Mouse (Mus musculus) macrophage (primary cell): ENCODE results near the gene Arpc5. TPM values are rescaled to one million over a fixed set of nuclear protein-coding genes. Genes with fewer than 3 reads are reported as not detected.
A peak's percentile ranks its signal among the peaks of the same experiment; 100 is the strongest.

Experiments
- H3K27ac ChIP-seq: fragments of 350-480 bp; formaldehyde crosslinking; 2 replicates; pipeline ENCODE4 v1.9.0; 2021
- H3K36me3 ChIP-seq: fragments of 350-480 bp; formaldehyde crosslinking; 2 replicates; pipeline ENCODE4 v1.9.0; 2021; ENCODE audit errors: inconsistent target
- H3K4me3 ChIP-seq: fragments of 350-480 bp; formaldehyde crosslinking; 2 replicates; pipeline ENCODE4 v1.9.0; 2021; ENCODE audit errors: inconsistent target
- H3K79me2 ChIP-seq: fragments of 350-480 bp; formaldehyde crosslinking; 2 replicates; pipeline ENCODE4 v1.9.0; 2021; ENCODE audit errors: inconsistent target
- WGBS: methylation state at CpG from one replicate; pipeline ENCODE4 v1.1.7; 2026; ENCODE audit warnings: inconsistent platforms; ENCODE audit not compliant: missing documents; 5-methylcytosine and 5-hydroxymethylcytosine counted together
- polyA plus RNA-seq: library from polyadenylated mRNA; stranded (reverse); fragments of 250-400 nt; gene quantifications from 3 replicates; pipeline ENCODE4 v1.2.4, GENCODE M21; 2018; ENCODE audit warnings: inconsistent platforms

Gene Arpc5
- polyA plus RNA-seq, 1 experiment from 2014 or later = 492 TPM

DNA sequence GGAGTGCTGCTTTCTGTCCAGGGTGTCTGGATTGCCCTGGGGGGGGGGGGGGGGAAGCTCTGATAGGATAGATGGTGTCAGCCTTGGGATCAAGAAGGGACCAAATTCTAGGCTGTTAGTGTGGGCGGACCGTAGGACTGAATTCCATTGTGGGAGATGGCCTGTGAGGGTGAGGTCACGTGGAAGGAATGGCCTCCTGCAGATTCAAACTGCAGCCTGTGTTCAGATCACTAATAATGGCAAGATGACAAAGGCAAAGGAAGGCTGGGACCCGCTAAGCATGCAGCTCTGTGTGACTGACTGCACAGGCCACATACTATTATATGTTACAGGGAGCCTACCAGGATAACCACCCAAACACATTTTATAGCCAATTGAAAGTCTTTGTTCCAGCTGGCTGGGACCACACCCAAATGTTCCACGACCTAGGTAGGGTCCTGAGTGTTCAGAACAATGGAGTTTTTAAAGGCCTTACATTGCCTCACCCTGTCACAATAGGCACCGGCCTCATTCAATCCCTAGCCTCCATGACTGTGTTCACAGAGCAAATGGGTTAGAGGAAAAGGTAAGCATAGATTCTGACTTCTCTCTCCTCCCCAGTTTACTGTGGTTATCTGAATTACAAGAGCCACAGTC lies 27.3 kb downstream of the Arpc5 start:
- H3K4me3 ChIP-seq = no peak overlapping the region
- 93% methylated on average over 6 of the region's 6 CpGs for WGBS

DNA sequence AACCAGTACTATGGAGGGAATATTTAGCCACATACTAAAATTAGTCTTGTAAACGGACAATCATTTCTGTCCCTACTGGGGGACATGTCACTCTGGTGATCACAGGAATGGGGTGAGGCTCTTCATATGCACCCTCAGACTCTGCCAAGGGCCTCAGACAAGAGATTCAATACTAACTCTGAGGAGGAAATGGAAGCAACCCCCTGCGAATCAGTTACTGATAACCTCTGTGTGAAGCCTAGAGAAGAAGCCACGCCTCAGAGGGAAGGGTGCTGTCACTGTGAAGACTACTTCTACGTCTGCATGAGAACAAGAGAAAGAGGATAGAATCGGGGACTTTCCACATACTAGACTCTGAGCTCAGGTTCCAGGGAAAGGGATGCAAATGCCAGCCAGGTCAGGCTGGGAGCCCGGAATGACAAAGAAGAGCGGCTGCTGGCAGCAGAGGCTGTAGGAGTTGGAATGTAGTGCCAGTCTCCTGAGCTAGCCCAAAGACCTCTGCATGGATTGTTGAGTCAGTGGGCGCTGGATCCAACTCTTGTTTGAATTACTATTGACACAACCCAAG lies 29.4 kb downstream of the Arpc5 start:
- H3K27ac ChIP-seq = no peak overlapping the region
- H3K36me3 ChIP-seq = no peaks in the 10 kb centered on the region
- 86% methylated on average over 8 of the region's 8 CpGs for WGBS
- no peaks in the 10 kb centered on the region for H3K79me2 ChIP-seq
- H3K4me3 ChIP-seq = no peak overlapping the region

More for the DNA sequence above, 27.3 kb downstream of the Arpc5 start:
- no peaks in the 10 kb centered on the region for H3K36me3 ChIP-seq
- H3K27ac ChIP-seq = no peak overlapping the region
- no peaks in the 10 kb centered on the region for H3K79me2 ChIP-seq

DNA sequence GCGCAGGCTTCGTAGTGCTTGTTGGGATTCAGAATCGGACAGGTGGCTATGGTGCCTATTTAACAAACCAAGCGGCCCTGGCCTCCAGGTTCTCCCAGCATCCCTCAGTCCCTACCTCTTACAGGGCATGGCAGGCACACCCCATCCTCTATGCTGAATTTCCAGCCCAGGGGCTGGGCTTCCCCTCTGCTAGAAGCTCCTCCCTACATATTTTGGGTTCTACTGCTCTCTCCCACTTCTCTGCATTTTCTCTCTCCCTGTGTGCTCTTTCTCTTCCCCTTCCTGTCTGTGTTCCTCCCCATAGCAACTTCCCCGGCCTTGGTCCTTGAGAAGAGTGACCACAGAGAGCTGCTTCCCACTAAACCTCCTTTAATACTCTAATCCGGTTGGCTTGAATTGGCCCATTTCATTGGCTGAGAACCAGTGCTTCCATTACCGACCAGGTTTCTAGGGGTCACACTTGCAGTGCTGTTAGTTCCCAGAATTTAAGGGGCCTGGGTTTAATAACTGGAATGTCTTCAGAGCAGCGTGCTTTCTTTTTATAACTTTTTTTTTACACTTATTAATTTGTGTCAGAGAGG lies 30.4 kb downstream of the Arpc5 start:
- H3K4me3 ChIP-seq = no peak overlapping the region
- H3K79me2 ChIP-seq = no peaks in the 10 kb centered on the region
- H3K36me3 ChIP-seq = no peaks in the 10 kb centered on the region
- WGBS = 77% methylated on average over 8 of the region's 8 CpGs
- peak overlapping the region; percentile 78 for H3K27ac ChIP-seq

DNA sequence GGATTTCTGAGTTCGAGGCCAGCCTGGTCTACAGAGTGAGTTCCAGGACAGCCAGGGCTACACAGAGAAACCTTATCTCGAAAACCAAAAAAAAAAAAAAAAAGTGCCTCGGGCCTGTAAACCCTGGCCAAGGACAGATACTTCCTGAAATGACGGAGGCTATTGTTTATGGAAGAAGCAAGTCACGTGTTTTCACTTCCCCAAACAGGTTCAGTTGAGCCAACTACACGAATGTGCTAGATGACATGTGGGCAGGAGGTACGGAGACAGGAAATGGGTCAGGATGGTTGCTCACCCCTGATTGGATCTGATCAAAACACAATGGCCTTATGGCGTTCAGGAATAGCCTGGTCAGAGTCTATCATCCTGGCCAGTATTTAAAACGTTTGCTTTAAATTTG lies 31.8 kb downstream of the Arpc5 start:
- WGBS = 5% methylated on average over 8 of the region's 9 CpGs
- H3K27ac ChIP-seq = peak overlapping the region; percentile 78
- H3K79me2 ChIP-seq = no peaks in the 10 kb centered on the region
- H3K36me3 ChIP-seq = no peaks in the 10 kb centered on the region
- H3K4me3 ChIP-seq = no peak overlapping the region

DNA sequence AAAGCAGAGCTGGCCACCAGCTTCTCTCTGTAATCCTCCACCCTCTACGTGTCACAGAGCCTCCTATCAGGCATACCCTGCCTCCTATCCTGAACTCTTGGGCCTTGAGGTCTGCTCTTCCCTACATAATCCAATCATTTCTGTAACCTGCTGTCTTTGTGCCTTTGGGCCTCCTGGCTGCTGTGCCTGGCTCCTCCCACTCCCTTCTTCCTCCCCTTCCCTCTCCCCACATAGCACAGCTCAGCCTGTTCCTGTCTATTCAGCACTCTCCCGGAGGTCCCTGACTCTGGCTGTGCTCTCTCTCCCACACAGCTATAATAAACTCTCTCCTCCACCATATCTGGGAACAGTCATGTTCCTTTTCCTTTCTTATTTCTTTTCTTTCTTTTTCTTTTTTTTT lies 33.6 kb downstream of the Arpc5 start, which contains the start of gene Ncf2:
Gene Ncf2 (plus strand): TSS at position 298 of the 400 bp plus-strand sequence.
- no peaks in the 10 kb centered on the region for H3K79me2 ChIP-seq
- peak within 1 kb of the TSS; percentile 78 for H3K27ac ChIP-seq
- H3K36me3 ChIP-seq = no peaks in the 10 kb centered on the region
- 23% methylated on average over 2 of the region's 2 CpGs for WGBS
- H3K4me3 ChIP-seq = no peak within 1 kb of the TSS

DNA sequence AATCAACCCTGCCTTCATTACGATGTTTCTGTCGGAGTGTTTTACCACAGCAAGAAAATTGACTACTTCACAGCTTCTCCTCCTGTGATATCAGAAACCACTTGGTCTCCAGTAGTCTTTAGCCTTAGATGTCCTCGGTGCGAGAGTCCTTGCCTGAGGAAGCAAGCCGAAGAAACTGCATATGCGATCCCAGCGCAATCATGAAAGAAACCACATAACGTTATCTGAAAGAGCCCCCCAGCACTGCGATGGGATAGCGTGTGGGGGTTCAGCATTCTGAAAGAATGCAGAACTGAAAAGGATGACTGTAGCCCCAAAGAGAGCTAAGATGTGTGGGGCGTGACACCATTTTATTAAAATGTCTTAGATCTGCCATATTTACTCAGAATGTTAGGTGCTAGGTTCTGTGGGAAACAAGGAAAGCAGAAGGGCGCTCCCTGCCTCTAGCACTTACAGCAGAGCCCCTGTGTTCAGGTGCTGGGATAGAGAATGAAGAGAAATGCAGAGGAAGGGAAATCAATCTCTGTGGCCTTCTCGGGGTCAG lies 34.4 kb downstream of the Arpc5 start:
- WGBS = 90% methylated on average over 13 of the region's 13 CpGs
- H3K27ac ChIP-seq = peak overlapping the region; percentile 78

DNA sequence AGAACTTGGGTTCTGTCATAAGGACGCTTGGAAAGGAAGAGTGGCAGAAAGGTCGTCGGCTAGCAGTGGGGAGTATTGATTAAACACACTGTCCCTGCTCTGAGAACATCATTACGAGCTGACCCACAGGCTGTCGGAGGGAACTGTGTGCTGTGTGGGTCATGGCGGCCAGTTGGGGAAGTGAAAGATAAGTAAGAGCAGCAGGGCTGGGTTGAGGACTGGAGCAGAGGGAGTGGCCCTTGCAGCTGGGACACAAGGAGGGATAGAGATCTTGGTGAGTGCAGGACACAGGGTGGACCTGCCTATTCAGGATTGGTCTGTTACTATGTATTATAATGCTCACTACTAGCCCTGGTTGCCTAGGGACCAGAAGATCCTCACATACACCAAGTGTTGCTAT lies 38.6 kb downstream of the Arpc5 start:
- Histone ChIP-seq H3K36me3 (peaks cover 2% of the 10 kb centered on the region; the same call in 1 of the 2 replicates), H3K79me2 (peaks cover 22% of the 10 kb centered on the region), H3K27ac (no peak overlapping the region), H3K4me3 (no peak overlapping the region)
- 41% methylated on average over 6 of the region's 6 CpGs for WGBS

More for the DNA sequence above, 34.4 kb downstream of the Arpc5 start:
- H3K79me2 ChIP-seq = no peaks in the 10 kb centered on the region
- no peak overlapping the region for H3K4me3 ChIP-seq
- H3K36me3 ChIP-seq = no peaks in the 10 kb centered on the region

DNA sequence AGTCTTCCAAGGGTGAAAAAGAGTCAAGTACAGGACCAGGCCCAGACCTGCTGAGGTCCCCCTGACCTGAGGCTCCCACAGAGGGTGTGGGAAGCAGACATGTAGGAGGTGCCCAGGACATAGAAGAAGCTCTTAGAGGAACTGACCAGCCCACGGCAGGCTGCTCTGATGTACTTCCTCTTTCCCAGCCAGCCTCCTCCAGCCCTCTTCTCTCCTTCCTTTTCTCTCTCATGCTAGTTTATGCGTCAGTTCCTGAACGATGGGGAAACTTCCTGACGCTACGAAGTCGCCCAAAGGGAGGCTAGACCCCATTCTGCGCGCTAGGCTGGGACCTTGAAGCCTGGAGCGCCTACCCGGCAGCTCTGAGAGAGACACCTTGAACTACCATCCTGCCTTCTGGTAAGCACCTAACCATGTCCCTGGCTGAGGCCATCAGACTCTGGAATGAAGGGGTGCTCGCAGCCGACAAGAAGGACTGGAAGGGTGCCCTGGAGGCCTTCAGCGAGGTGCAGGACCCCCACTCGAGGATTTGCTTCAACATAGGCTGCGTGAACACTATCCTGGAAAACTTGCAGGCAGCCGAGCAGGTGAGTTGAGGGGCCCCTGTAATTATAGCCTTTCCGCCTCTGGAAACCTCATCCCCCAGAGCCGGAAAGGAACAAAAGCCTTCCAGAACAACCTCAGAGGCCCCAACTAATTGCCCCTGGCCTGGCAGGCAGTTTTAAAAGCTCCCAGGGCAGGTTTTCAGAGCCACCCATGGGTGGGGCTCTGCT lies 41.5 kb downstream of the Arpc5 start:
- H3K4me3 ChIP-seq = peak overlapping the region; percentile 92
- WGBS = 1% methylated on average over 18 of the region's 18 CpGs

DNA sequence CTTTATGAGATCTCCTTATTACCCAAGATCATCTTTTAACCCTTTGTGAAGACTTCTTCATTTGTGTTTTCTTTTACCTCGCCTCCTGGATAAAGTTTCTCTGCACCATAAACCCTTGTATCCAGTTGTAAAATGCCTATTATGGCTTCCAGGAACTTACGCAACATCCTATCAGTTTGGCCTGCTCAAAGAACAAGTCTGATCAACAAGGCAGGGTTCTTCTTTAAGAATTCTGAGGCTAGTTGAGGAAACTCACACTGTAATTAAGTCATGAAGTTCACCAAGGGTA lies 42.0 kb downstream of the Arpc5 start:
- 0% methylated on average over 2 of the region's 2 CpGs for WGBS
- peak overlapping the region; percentile 99 for H3K27ac ChIP-seq
- peaks cover 19% of the 10 kb centered on the region for H3K36me3 ChIP-seq
- H3K4me3 ChIP-seq = peak overlapping the region; percentile 92
- peaks cover 56% of the 10 kb centered on the region for H3K79me2 ChIP-seq

More for the DNA sequence above, 41.5 kb downstream of the Arpc5 start:
- Histone ChIP-seq H3K27ac (peak overlapping the region; percentile 99), H3K36me3 (peaks cover 19% of the 10 kb centered on the region), H3K79me2 (peaks cover 51% of the 10 kb centered on the region)

DNA sequence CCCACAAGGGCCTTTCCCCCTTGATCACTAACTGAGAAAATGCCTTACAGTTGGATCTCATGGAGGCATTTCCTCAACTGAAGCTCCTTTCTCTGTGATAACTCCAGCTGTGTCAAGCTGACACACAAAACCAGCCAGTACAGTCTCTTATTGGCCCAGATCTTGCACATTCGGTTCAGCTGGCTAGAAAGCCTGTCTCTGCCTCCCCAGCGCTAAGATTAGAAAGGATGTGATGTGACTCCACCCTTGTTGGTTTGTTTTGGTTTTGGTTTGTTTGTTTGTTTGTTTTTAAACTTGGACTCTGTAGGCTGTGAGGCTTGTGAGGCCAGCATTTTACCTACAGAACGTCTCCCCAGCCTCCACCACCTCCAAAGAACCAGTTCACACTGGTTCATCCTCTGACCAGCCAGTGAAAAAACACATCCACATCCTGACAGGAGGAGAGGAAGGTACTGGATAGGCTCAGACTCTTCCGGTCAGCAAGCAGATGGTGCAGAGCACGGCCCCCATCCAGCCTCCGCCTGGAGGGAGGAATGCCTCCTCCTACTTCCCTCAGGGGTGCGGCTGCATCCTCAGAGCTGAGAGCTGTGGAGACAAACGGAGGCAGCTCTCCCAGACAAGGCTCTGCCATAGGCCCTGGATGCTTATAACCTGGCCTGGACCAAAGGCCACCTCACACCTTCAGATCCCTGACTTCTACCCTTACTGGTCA lies 43.4 kb downstream of the Arpc5 start:
- peaks cover 30% of the 10 kb centered on the region for H3K36me3 ChIP-seq
- peak overlapping the region; percentile 92; the same call in 1 of the 2 replicates for H3K4me3 ChIP-seq
- H3K79me2 ChIP-seq = peaks cover 70% of the 10 kb centered on the region
- WGBS = 63% methylated on average over 8 of the region's 8 CpGs
- H3K27ac ChIP-seq = peak overlapping the region; percentile 99

DNA sequence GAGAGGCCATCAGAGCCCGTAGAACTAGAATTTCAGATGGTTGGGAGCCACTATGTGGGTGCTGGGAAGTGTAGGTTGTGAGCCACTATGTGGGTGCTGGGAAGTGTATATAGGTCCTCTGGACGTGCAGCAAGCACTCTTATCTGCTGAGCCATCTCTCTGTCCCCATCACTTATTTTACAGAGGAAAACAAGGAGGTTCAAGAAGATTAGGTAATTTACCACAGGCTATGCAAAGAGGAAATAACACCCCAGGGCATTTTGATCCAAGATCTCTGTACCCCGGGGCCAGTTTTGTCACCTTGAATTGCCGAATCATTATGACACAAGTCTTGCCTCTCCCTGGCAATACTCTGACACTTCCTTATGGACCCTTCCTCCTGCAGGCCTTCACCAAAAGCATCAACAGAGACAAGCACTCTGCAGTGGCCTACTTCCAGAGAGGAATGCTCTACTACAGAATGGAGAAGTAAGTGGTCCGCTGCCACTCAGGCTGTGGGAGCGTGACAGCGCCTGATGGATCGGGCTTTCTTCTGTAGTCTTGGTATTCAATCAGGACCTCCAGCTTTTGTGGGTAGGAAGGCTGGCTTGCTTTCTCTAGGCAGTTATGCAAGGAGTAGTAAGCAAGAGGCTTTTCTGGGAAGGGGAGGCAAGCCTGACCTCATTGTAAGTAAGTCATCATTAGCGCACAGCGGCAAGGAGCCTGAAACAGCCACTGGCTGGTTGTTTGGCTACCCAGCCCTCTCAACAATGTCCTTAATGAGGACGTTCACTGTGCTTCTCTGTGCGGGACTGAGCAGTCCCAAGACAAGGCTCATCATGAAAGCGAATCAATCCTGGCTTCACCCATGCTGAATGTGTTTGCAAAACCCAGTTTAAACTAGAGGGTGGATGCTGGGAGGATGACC lies 44.4 kb downstream of the Arpc5 start:
- 40% methylated on average over 12 of the region's 13 CpGs for WGBS
- peaks cover 40% of the 10 kb centered on the region for H3K36me3 ChIP-seq
- H3K27ac ChIP-seq = peak overlapping the region; percentile 99
- peaks cover 81% of the 10 kb centered on the region for H3K79me2 ChIP-seq
- H3K4me3 ChIP-seq = no peak overlapping the region

DNA sequence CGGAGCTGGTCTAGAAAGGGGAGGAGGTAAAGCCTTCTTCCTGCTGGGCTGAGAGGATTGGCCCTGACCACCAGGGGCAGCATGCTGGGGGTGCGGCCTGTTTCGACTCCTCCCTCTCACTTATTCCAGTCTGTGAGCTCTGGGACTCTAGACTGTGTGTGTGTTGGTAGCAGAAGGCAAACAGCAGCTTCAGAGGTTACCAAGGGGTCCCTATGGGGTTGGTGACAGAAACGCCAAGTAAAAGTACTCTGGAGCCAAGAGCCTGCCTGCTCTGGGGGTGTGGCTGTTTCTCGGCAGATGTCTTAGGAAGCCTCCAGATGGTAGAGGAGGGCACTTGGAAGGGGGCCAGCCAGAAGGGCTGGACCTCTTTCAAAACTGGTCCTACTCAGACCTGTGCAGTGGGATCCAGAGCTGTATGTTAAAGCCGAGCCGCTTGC lies 48.9 kb downstream of the Arpc5 start:
- peaks cover 100% of the 10 kb centered on the region for H3K79me2 ChIP-seq
- H3K4me3 ChIP-seq = no peak overlapping the region
- 84% methylated on average over 5 of the region's 7 CpGs for WGBS
- no peak overlapping the region for H3K27ac ChIP-seq
- H3K36me3 ChIP-seq = peaks cover 79% of the 10 kb centered on the region

DNA sequence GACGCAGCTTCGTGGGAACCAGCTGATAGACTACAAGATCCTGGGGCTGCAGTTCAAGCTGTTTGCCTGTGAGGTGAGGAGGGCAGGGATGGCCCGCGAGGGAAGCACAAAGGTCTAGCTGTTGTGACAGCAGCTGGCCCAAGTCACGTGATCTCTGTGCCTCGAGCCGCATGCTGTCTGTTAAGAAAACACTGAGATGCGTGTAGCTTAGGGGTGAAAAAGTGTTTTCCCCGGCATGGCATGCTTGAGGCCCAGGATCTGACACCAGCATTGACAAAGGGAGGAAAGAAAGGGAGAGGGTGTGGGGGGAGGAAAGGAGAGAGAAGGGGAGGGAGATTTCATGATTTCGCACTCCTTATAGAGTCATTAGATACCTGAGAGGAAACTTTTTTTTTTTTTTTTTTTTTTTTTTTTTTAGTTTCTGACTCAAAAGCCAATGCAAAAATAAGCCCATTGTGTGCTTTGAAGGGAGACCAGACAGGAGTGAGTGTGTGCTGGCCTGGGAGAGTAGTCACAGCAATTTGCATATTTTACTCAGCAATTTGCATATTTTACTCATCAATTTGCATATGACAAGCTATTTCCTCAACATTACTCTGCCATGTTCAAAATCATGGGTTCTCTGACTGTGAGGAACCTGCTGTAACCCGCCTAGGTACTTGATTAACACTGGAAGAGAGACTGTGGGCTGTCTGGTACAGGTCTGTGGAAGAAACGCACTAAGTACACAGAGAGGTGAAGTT lies 50.9 kb downstream of the Arpc5 start:
- 92% methylated on average over 11 of the region's 12 CpGs for WGBS
- Histone ChIP-seq H3K36me3 (peaks cover 82% of the 10 kb centered on the region), H3K27ac (no peak overlapping the region), H3K4me3 (no peak overlapping the region), H3K79me2 (peaks cover 91% of the 10 kb centered on the region)
